1 mouse cellular context compared by ENCODE assay signal in genomic region chr5:116031190-116031577, GRCm38 (mm10).
TF ChIP-seq lines count a peak whose summit lies in the region.

No protein-coding gene starts in this region.

TF ChIP-seq in MEL, 35 proteins besides CTCF, POLR2A, EP300 and RAD21 (continued from another document):
- TF ChIP-seq USF1 (IDR thresholded peaks at IDR 0.05; ENCODE audit: low read depth, low read length), result no peak
- no peak for TF ChIP-seq E2F4 (IDR thresholded peaks at IDR 0.05; ENCODE audit: borderline replicate concordance, low read depth, low read length)
- TF ChIP-seq POLR2AphosphoS5 (IDR thresholded peaks at IDR 0.05; ENCODE audit: borderline replicate concordance, low read depth, low read length), result no peak
- peak; percentile 96 for TF ChIP-seq GATA1 (IDR thresholded peaks at IDR 0.05; ENCODE audit: low read depth, low read length)
- peak; percentile 88 for TF ChIP-seq ZC3H11A (IDR thresholded peaks at IDR 0.05; ENCODE audit: low read depth, low read length)
- TF ChIP-seq ETS1 (IDR thresholded peaks at IDR 0.05; ENCODE audit: low read depth, low read length), result peak; percentile 89
- no peak for TF ChIP-seq CHD2 (IDR thresholded peaks at IDR 0.05; ENCODE audit: low read length)
- TF ChIP-seq MXI1 (IDR thresholded peaks at IDR 0.05; ENCODE audit: low read depth, low read length), result peak; percentile 45; the same call in 1 of the 2 replicates
TF ChIP-seq in MEL: peak in this region for 16.
